Mouse (Mus musculus): ENCODE measurements around the gene Hspb3. TPM values are rescaled to one million over a fixed set of nuclear protein-coding genes. Genes with fewer than 3 reads are reported as not detected.

The Hspb3 gene
- polyA plus RNA-seq, 1 experiment, result not detected

- no peaks in the 10 kb centered on the region for H3K27me3 ChIP-seq (ENCODE audit: control insufficient read depth, insufficient read depth, insufficient read length)
- no peak overlapping the region for H3ac ChIP-seq (ENCODE audit: control insufficient read depth, insufficient read length, low read depth)
- no peaks in the 10 kb centered on the region for H3K79me3 ChIP-seq (ENCODE audit: low read depth)
- no peak for TF ChIP-seq MAX (IDR thresholded peaks at IDR 0.05)
- TF ChIP-seq USF1 (IDR thresholded peaks at IDR 0.05; ENCODE audit: low read depth), result no peak
- TF ChIP-seq MYOG (IDR thresholded peaks at IDR 0.05; ENCODE audit: control insufficient read depth, extremely low read depth, insufficient read length), result no peak
- no peak for TF ChIP-seq FOSL1 (IDR thresholded peaks at IDR 0.05; ENCODE audit: insufficient read depth, low read length, poor library complexity, severe bottlenecking)
- TF ChIP-seq CEBPB (IDR thresholded peaks at IDR 0.05; ENCODE audit: low read depth), result no peak
- H3K4me3 ChIP-seq (ENCODE audit: insufficient read depth, poor library complexity, severe bottlenecking), result no peak overlapping the region
- no peaks in the 10 kb centered on the region for H3K79me2 ChIP-seq (ENCODE audit: control insufficient read depth, insufficient read depth)
- no peaks in the 10 kb centered on the region for H3K36me3 ChIP-seq (ENCODE audit: control insufficient read depth, insufficient read depth)
These were observed 2.7 kb downstream of the Hspb3 start for GRCm38 (mm10) chr13:113660576-113661310.

GRCm38 (mm10) chr13:113657204-113657603 lies 6.3 kb downstream of the Hspb3 start:
- Histone ChIP-seq H3K79me3 (ENCODE audit: low read depth) (no peaks in the 10 kb centered on the region), H3ac (ENCODE audit: control insufficient read depth, insufficient read length, low read depth) (no peak overlapping the region), H3K27me3 (ENCODE audit: control insufficient read depth, insufficient read depth, insufficient read length) (no peaks in the 10 kb centered on the region), H3K79me2 (ENCODE audit: control insufficient read depth, insufficient read depth) (no peaks in the 10 kb centered on the region), H3K36me3 (ENCODE audit: control insufficient read depth, insufficient read depth) (no peaks in the 10 kb centered on the region), H3K4me3 (ENCODE audit: insufficient read depth, poor library complexity, severe bottlenecking) (no peak overlapping the region)
- TF ChIP-seq CEBPB (IDR thresholded peaks at IDR 0.05; ENCODE audit: low read depth), result no peak
- no peak for TF ChIP-seq USF1 (IDR thresholded peaks at IDR 0.05; ENCODE audit: low read depth)
- TF ChIP-seq MYOD1 (IDR thresholded peaks at IDR 0.05; ENCODE audit: control insufficient read depth, insufficient read length, low read depth), result no peak
- no peak for TF ChIP-seq CTCF (IDR thresholded peaks at IDR 0.05; ENCODE audit: control insufficient read depth, insufficient read depth, insufficient read length)
- no peak for TF ChIP-seq MAX (IDR thresholded peaks at IDR 0.05)
- TF ChIP-seq FOSL1 (IDR thresholded peaks at IDR 0.05; ENCODE audit: insufficient read depth, low read length, poor library complexity, severe bottlenecking), result no peak
- no peak for TF ChIP-seq MYOG (IDR thresholded peaks at IDR 0.05; ENCODE audit: control insufficient read depth, extremely low read depth, insufficient read length)

- Histone ChIP-seq H3K4me3 (ENCODE audit: insufficient read depth, poor library complexity, severe bottlenecking) (no peak overlapping the region), H3K27me3 (ENCODE audit: control insufficient read depth, insufficient read depth, insufficient read length) (no peaks in the 10 kb centered on the region), H3K79me3 (ENCODE audit: low read depth) (no peaks in the 10 kb centered on the region), H3K36me3 (ENCODE audit: control insufficient read depth, insufficient read depth) (no peaks in the 10 kb centered on the region), H3K79me2 (ENCODE audit: control insufficient read depth, insufficient read depth) (no peaks in the 10 kb centered on the region), H3ac (ENCODE audit: control insufficient read depth, insufficient read length, low read depth) (no peak overlapping the region)
- TF ChIP-seq CEBPB (IDR thresholded peaks at IDR 0.05; ENCODE audit: low read depth) (no peak), FOSL1 (IDR thresholded peaks at IDR 0.05; ENCODE audit: insufficient read depth, low read length, poor library complexity, severe bottlenecking) (no peak), MYOG (IDR thresholded peaks at IDR 0.05; ENCODE audit: control insufficient read depth, extremely low read depth, insufficient read length) (no peak), USF1 (IDR thresholded peaks at IDR 0.05; ENCODE audit: low read depth) (no peak), CTCF (IDR thresholded peaks at IDR 0.05; ENCODE audit: control insufficient read depth, insufficient read depth, insufficient read length) (no peak), MYOD1 (IDR thresholded peaks at IDR 0.05; ENCODE audit: control insufficient read depth, insufficient read length, low read depth) (no peak), MAX (IDR thresholded peaks at IDR 0.05) (no peak)
These were observed 6.8 kb downstream of the Hspb3 start for GRCm38 (mm10) chr13:113656639-113657038.

- Histone ChIP-seq H3K36me3 (ENCODE audit: control insufficient read depth, insufficient read depth) (no peaks in the 10 kb centered on the region), H3ac (ENCODE audit: control insufficient read depth, insufficient read length, low read depth) (no peak overlapping the region), H3K27me3 (ENCODE audit: control insufficient read depth, insufficient read depth, insufficient read length) (no peaks in the 10 kb centered on the region), H3K79me2 (ENCODE audit: control insufficient read depth, insufficient read depth) (no peaks in the 10 kb centered on the region), H3K79me3 (ENCODE audit: low read depth) (no peaks in the 10 kb centered on the region), H3K4me3 (ENCODE audit: insufficient read depth, poor library complexity, severe bottlenecking) (no peak overlapping the region)
- TF ChIP-seq FOSL1 (IDR thresholded peaks at IDR 0.05; ENCODE audit: insufficient read depth, low read length, poor library complexity, severe bottlenecking) (no peak), USF1 (IDR thresholded peaks at IDR 0.05; ENCODE audit: low read depth) (no peak)
These were observed 8.0 kb downstream of the Hspb3 start for GRCm38 (mm10) chr13:113655511-113655910.

- H3ac ChIP-seq (ENCODE audit: control insufficient read depth, insufficient read length, low read depth), result no peak overlapping the region
- H3K4me3 ChIP-seq (ENCODE audit: insufficient read depth, poor library complexity, severe bottlenecking), result no peak overlapping the region
- no peaks in the 10 kb centered on the region for H3K79me2 ChIP-seq (ENCODE audit: control insufficient read depth, insufficient read depth)
- H3K27me3 ChIP-seq (ENCODE audit: control insufficient read depth, insufficient read depth, insufficient read length), result no peaks in the 10 kb centered on the region
- no peaks in the 10 kb centered on the region for H3K36me3 ChIP-seq (ENCODE audit: control insufficient read depth, insufficient read depth)
- H3K79me3 ChIP-seq (ENCODE audit: low read depth), result no peaks in the 10 kb centered on the region
- TF ChIP-seq MYOD1 (IDR thresholded peaks at IDR 0.05; ENCODE audit: control insufficient read depth, insufficient read length, low read depth), result no peak
- TF ChIP-seq CTCF (IDR thresholded peaks at IDR 0.05; ENCODE audit: control insufficient read depth, insufficient read depth, insufficient read length), result peak; percentile 18
These were observed 22.4 kb downstream of the Hspb3 start for GRCm38 (mm10) chr13:113640944-113641597.

- Histone ChIP-seq H3K4me3 (ENCODE audit: insufficient read depth, poor library complexity, severe bottlenecking) (no peak overlapping the region), H3K36me3 (ENCODE audit: control insufficient read depth, insufficient read depth) (no peaks in the 10 kb centered on the region), H3K27me3 (ENCODE audit: control insufficient read depth, insufficient read depth, insufficient read length) (no peaks in the 10 kb centered on the region), H3ac (ENCODE audit: control insufficient read depth, insufficient read length, low read depth) (no peak overlapping the region), H3K79me2 (ENCODE audit: control insufficient read depth, insufficient read depth) (no peaks in the 10 kb centered on the region), H3K79me3 (ENCODE audit: low read depth) (no peaks in the 10 kb centered on the region)
- TF ChIP-seq CTCF (IDR thresholded peaks at IDR 0.05; ENCODE audit: control insufficient read depth, insufficient read depth, insufficient read length) (no peak), MYOG (IDR thresholded peaks at IDR 0.05; ENCODE audit: control insufficient read depth, extremely low read depth, insufficient read length) (no peak), CEBPB (IDR thresholded peaks at IDR 0.05; ENCODE audit: low read depth) (no peak), MYOD1 (IDR thresholded peaks at IDR 0.05; ENCODE audit: control insufficient read depth, insufficient read length, low read depth) (no peak), USF1 (IDR thresholded peaks at IDR 0.05; ENCODE audit: low read depth) (no peak)
These were observed 24.6 kb downstream of the Hspb3 start for GRCm38 (mm10) chr13:113638914-113639313.

All from C2C12 (cell line).